Mouse (Mus musculus) limb, embryonic 12.5 days (tissue): ENCODE results near the gene Gvin1. TPM values are rescaled to one million over a fixed set of nuclear protein-coding genes. Genes with fewer than 3 reads are reported as not detected.
"Not testable (repeated sequence)": the region's sequence is repeated elsewhere in the genome, so short reads cannot be mapped to it uniquely, and the experiment has no call there.

Source experiments
- ATAC-seq: fragments of 200-750 bp; cut with Nextera tagmentation; 2 replicates; pipeline ENCODE4 v1.8.0; 2017; ENCODE audit warnings: low read depth, moderate TSS enrichment; ENCODE audit not compliant: insufficient number of reproducible peaks, insufficient read depth, low FRiP score, low TSS enrichment
- H3K27ac ChIP-seq: fragments of 300-500 bp; sonication (generic); 2 replicates; pipeline ENCODE4 v1.5.1; 2016; ENCODE audit warnings: mild to moderate bottlenecking, moderate library complexity
- H3K27me3 ChIP-seq: fragments of 300-500 bp; sonication (generic); 2 replicates; pipeline ENCODE4 v1.6.1; 2016; ENCODE audit warnings: mild to moderate bottlenecking, moderate library complexity
- H3K36me3 ChIP-seq: fragments of 300-500 bp; sonication (generic); 2 replicates; pipeline ENCODE4 v1.6.1; 2016; ENCODE audit warnings: mild to moderate bottlenecking, moderate library complexity
- H3K4me1 ChIP-seq: fragments of 300-500 bp; sonication (generic); replicated peaks from 2 replicates; pipeline ENCODE4 v1.6.1; 2016
- H3K4me2 ChIP-seq: fragments of 300-500 bp; sonication (generic); 2 replicates; pipeline ENCODE4 v1.6.1; 2016; ENCODE audit warnings: mild to moderate bottlenecking, moderate library complexity
- H3K4me3 ChIP-seq: fragments of 300-500 bp; sonication (generic); replicated peaks from 2 replicates; pipeline ENCODE4 v1.5.1; 2016; ENCODE audit warnings: mild to moderate bottlenecking
- H3K9ac ChIP-seq: fragments of 300-500 bp; sonication (generic); replicated peaks from 2 replicates; pipeline ENCODE4 v1.6.1; 2016; ENCODE audit warnings: mild to moderate bottlenecking, moderate library complexity
- H3K9me3 ChIP-seq: fragments of 300-500 bp; sonication (generic); 2 replicates; pipeline ENCODE4 v1.6.1; 2016; ENCODE audit warnings: mild to moderate bottlenecking, moderate library complexity
- WGBS: fragments of 180-500 bp; shearing (Covaris S2); methylation state at CpG from one replicate; pipeline ENCODE4 v1.1.7; 2016; 5-methylcytosine and 5-hydroxymethylcytosine counted together
- polyA plus RNA-seq: library from polyadenylated mRNA; unstranded; fragments of >200 nt; fragmentation: Nextera tagmentation; extraction: Ambion mirVana; gene quantifications from 2 replicates; pipeline ENCODE4 v1.2.1, GENCODE M21; 2016

Gvin1 gene
- 0.28 TPM in 1 of 2 replicates, not detected in the other for polyA plus RNA-seq

GRCm38 (mm10) chr7:106215177-106215576 is at the start of gene Gvin1:
TSS of gene Gvin1 (minus strand) at chr7:106215326.
- H3K9me3 ChIP-seq, H3K36me3 ChIP-seq, H3K9ac ChIP-seq, H3K27ac ChIP-seq, H3K27me3 ChIP-seq, H3K4me2 ChIP-seq, ATAC-seq, H3K4me3 ChIP-seq, H3K4me1 ChIP-seq: not testable (repeated sequence)
- 65% methylated on average over 1 of the region's 1 CpGs for WGBS

GRCm38 (mm10) chr7:106251844-106252517 is 36.9 kb upstream of the Gvin1 start:
- ATAC-seq = no peak; the same call in 1 of the 2 replicates
- Histone ChIP-seq H3K36me3 (no peaks in the 10 kb centered on the region), H3K4me1 (no peaks in the 10 kb centered on the region), H3K4me3 (no peak overlapping the region), H3K9me3 (no peaks in the 10 kb centered on the region), H3K4me2 (no peak overlapping the region), H3K9ac (no peak overlapping the region), H3K27me3 (no peaks in the 10 kb centered on the region), H3K27ac (no peak overlapping the region)
- WGBS = 80% methylated on average over 2 of the region's 2 CpGs

GRCm38 (mm10) chr7:106248922-106249321 is 33.8 kb upstream of the Gvin1 start:
- Histone ChIP-seq H3K4me1 (no peaks in the 10 kb centered on the region), H3K27me3 (no peaks in the 10 kb centered on the region), H3K9me3 (0 out of 2 replicates have a peak, but pooled peaks cover 3% of the 10 kb centered on the region), H3K27ac (no peak overlapping the region), H3K4me2 (no peak overlapping the region), H3K4me3 (no peak overlapping the region), H3K36me3 (no peaks in the 10 kb centered on the region), H3K9ac (no peak overlapping the region)
- 89% methylated on average over 2 of the region's 2 CpGs for WGBS
- ATAC-seq = no peak

GRCm38 (mm10) chr7:106248245-106248644 is 33.1 kb upstream of the Gvin1 start:
- Histone ChIP-seq H3K36me3 (no peaks in the 10 kb centered on the region), H3K4me2 (no peak overlapping the region), H3K4me1 (no peaks in the 10 kb centered on the region), H3K27ac (no peak overlapping the region), H3K27me3 (no peaks in the 10 kb centered on the region), H3K9me3 (0 out of 2 replicates have a peak, but pooled peaks cover 3% of the 10 kb centered on the region), H3K9ac (no peak overlapping the region), H3K4me3 (no peak overlapping the region)
- no peak for ATAC-seq
- 80% methylated on average over 2 of the region's 2 CpGs for WGBS

GRCm38 (mm10) chr7:106245601-106246000 is 30.5 kb upstream of the Gvin1 start:
- Histone ChIP-seq H3K36me3 (no peaks in the 10 kb centered on the region), H3K9ac (no peak overlapping the region), H3K4me1 (no peaks in the 10 kb centered on the region), H3K4me2 (no peak overlapping the region), H3K9me3 (0 out of 2 replicates have a peak, but pooled peaks cover 8% of the 10 kb centered on the region), H3K4me3 (no peak overlapping the region), H3K27me3 (no peaks in the 10 kb centered on the region), H3K27ac (no peak overlapping the region)
- 85% methylated on average over 6 of the region's 6 CpGs for WGBS
- no peak for ATAC-seq

GRCm38 (mm10) chr7:106240484-106241275 is 25.6 kb upstream of the Gvin1 start:
- not testable (repeated sequence) for H3K4me1 ChIP-seq, H3K4me3 ChIP-seq, H3K27me3 ChIP-seq, H3K9ac ChIP-seq, H3K27ac ChIP-seq, H3K36me3 ChIP-seq, H3K4me2 ChIP-seq, ATAC-seq
- 90% methylated on average over 12 of the region's 12 CpGs for WGBS
- peaks cover 18% of the 10 kb centered on the region; the same call in 1 of the 2 replicates for H3K9me3 ChIP-seq

GRCm38 (mm10) chr7:106237192-106237465 is 22.0 kb upstream of the Gvin1 start:
- H3K9me3 ChIP-seq = peaks cover 10% of the 10 kb centered on the region; the same call in 1 of the 2 replicates
- H3K27ac ChIP-seq = no peak overlapping the region
- no peak overlapping the region for H3K4me2 ChIP-seq
- no peak overlapping the region for H3K9ac ChIP-seq
- no peaks in the 10 kb centered on the region for H3K4me1 ChIP-seq
- ATAC-seq = no peak
- no peaks in the 10 kb centered on the region for H3K27me3 ChIP-seq
- no peak overlapping the region for H3K4me3 ChIP-seq
- no peaks in the 10 kb centered on the region for H3K36me3 ChIP-seq

GRCm38 (mm10) chr7:106236327-106237191 is 21.4 kb upstream of the Gvin1 start:
- H3K4me1 ChIP-seq = no peaks in the 10 kb centered on the region
- WGBS = 71% methylated on average over 2 of the region's 2 CpGs
- H3K9ac ChIP-seq = no peak overlapping the region
- no peak overlapping the region for H3K4me2 ChIP-seq
- peaks cover 10% of the 10 kb centered on the region; the same call in 1 of the 2 replicates for H3K9me3 ChIP-seq
- no peaks in the 10 kb centered on the region for H3K36me3 ChIP-seq
- H3K27me3 ChIP-seq = no peaks in the 10 kb centered on the region
- no peak overlapping the region for H3K4me3 ChIP-seq
- ATAC-seq = no peak
- H3K27ac ChIP-seq = no peak overlapping the region

- Histone ChIP-seq H3K4me1 (no peaks in the 10 kb centered on the region), H3K9ac (no peak overlapping the region), H3K9me3 (peaks cover 10% of the 10 kb centered on the region; the same call in 1 of the 2 replicates), H3K27ac (no peak overlapping the region), H3K4me3 (no peak overlapping the region), H3K36me3 (no peaks in the 10 kb centered on the region), H3K27me3 (no peaks in the 10 kb centered on the region), H3K4me2 (no peak overlapping the region)
- no peak for ATAC-seq
- 85% methylated on average over 2 of the region's 2 CpGs for WGBS
These were observed 20.5 kb upstream of the Gvin1 start for GRCm38 (mm10) chr7:106235596-106235995.

- not testable (repeated sequence) for H3K27me3 ChIP-seq, ATAC-seq, H3K4me3 ChIP-seq, H3K36me3 ChIP-seq, H3K27ac ChIP-seq, H3K9me3 ChIP-seq, H3K4me1 ChIP-seq, H3K4me2 ChIP-seq, H3K9ac ChIP-seq
These were observed 784 bp upstream of the Gvin1 start for GRCm38 (mm10) chr7:106215910-106216309.

GRCm38 (mm10) chr7:106213770-106214169 is 1.4 kb downstream of the Gvin1 start:
- ATAC-seq, H3K4me3 ChIP-seq: not testable (repeated sequence)
- WGBS = no CpG with 5 or more reads among the region's 4 CpGs

More at GRCm38 (mm10) chr7:106213770-106214169, 1.4 kb downstream of the Gvin1 start:
- H3K36me3 ChIP-seq, H3K27me3 ChIP-seq, H3K27ac ChIP-seq, H3K9ac ChIP-seq, H3K4me1 ChIP-seq, H3K4me2 ChIP-seq, H3K9me3 ChIP-seq: not testable (repeated sequence)
